Mouse (Mus musculus) liver, adult 2 months (tissue): ENCODE data around the gene Znrd1as.

ENCODE experiments used
- CTCF ChIP-seq: fragments of 200-500 bp; IDR thresholded peaks from 2 replicates; pipeline ENCODE4 v1.5.1; 2011; ENCODE audit warnings: low read depth, low read length, control low read depth
- POLR2A ChIP-seq: fragments of 200-500 bp; IDR thresholded peaks from 2 replicates; pipeline ENCODE4 v1.6.1; 2011; ENCODE audit warnings: low read length, control low read depth; ENCODE audit not compliant: insufficient read depth; ENCODE audit errors: extremely low read depth

DNA sequence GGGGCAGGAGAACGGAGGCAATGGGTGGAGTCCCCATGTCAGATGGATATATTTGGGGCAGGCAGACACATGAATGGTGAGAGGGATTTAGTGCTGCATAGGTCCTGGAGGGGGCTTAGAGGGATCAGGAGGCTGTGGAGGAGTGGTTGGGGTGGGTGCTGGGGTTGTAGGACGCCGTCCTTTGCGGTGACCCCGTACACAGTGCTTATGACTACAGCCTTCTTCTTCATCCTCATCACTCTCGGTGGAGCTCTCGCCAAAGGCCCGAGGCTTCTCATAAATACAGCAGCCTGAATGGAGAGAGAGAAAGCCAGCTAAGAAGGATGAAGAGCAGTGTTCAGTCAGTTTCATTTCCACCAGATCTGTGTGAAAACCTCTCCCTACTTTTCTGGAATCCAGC is 9.1 kb upstream of the Znrd1as start:
- TF ChIP-seq POLR2A (no peak), CTCF (no peak)
